Mouse (Mus musculus) spleen, adult 18-20 months (tissue): ENCODE measurements around the gene Spats1.
"Not testable (repeated sequence)": the region's sequence is repeated elsewhere in the genome, so short reads cannot be mapped to it uniquely, and the experiment has no call there.

Source experiments
- DNase-seq, 2 experiments: peaks; one replicate each; pipeline ENCODE4 v3.0.0; 2022; ENCODE audit warnings: mixed read lengths in 2 of 2

Spats1 gene

GRCm38 (mm10) chr17:45433419-45434261, 41.6 kb downstream of the Spats1 start, which contains the start of gene Cdc5l:
Gene Cdc5l (minus strand): TSS chr17:45433737.
- peak; percentile 89 to 93 for DNase-seq

DNA sequence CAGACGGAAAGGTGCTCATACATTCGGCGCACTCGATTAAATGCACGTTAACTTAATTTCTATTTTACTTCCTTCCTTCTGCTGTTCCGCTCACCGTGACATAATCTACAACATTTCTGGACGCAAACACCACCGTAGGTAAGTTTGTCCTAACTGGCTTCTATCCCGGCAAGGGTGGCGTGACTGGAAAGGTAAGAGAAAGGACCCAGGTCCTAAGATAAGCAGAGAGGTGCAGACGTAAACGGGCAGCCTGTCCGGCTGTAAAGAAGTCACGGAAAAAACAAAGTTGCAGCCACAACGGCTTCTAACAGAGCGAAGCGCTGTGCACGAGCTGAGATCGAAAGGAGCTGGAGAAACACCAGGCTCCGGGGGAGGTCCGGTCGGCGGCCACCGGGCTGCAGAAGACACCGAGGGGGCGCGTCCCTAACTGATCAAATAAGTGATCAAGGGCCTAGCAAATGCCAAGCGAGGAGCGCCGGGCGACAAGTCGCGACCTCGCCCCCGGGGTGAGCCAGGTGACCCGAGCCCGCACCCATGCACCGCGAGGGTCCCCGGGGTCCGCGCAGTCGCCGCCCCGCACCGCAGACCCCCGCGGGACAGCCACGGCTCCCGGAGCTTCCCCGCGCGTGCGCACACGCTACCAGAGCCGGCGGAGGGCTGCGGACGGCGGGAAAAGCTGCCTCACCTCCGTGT, 42.4 kb downstream of the Spats1 start:
- no peak for DNase-seq

GRCm38 (mm10) chr17:45432007-45432406, 43.2 kb downstream of the Spats1 start:
- DNase-seq: no peak

- no peak for DNase-seq
Measured at GRCm38 (mm10) chr17:45417387-45417786, 57.8 kb downstream of the Spats1 start.

DNA sequence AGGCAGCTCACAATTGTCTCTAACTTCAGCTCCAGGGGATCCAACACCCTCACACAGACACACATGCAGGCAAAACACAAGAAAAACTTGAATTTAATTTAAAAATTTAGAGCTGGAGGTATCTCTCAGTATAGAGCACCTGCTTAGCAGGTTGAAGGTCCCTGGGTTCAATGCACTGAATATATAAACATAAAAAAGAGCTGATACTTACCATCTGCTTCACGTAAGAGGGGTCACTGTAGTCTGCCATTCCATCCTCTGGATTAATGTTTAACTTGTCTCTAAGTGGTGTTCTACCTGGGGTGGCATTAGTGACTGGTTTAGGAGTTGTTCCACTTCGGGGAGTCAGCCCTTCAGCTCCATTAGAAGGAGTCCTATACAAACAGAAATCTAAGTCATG, 63.6 kb downstream of the Spats1 start:
- DNase-seq: not testable (repeated sequence)

- no peak for DNase-seq
Measured at GRCm38 (mm10) chr17:45408719-45409118, 66.5 kb downstream of the Spats1 start.

GRCm38 (mm10) chr17:45406281-45406680, 68.9 kb downstream of the Spats1 start:
- no peak for DNase-seq

DNA sequence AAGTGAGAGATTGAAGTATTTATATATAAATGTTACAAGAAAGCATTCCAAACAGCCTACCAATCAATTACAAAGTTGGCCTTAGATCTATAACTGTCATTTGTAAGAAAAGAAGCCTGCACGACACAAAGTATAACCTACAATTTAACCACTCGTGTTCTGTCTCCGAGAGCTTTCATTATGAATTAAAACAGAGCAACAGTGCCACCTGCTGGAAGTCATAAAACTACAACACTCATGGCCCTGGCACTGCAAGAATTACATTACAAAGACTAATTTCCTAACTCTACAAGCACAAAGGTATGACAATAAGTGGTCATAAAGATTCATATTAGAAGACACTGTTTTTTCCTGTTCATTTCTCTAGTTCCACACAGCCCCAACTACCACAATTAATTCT, 72.0 kb downstream of the Spats1 start:
- DNase-seq: peak in 1 of 2 experiments; percentile 19

DNA sequence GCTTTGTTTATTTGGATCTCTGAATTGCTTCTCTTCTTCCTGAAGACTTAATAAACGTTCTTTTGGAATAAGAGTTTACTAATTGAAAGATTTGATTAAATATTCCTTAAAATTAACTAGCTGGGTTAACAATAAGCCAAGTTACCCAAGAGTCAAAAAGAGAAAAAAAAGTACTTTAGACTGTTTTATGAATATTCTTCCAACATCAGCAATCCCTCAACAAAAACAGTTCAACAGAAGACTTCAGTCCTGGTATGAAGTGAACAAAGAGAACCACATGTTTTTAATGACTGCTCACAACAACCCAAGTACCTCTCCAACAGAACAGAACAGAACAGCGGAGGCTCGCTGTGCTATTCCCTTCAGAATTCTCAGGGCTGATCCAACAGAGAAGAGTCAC, 72.6 kb downstream of the Spats1 start:
- no peak for DNase-seq

DNA sequence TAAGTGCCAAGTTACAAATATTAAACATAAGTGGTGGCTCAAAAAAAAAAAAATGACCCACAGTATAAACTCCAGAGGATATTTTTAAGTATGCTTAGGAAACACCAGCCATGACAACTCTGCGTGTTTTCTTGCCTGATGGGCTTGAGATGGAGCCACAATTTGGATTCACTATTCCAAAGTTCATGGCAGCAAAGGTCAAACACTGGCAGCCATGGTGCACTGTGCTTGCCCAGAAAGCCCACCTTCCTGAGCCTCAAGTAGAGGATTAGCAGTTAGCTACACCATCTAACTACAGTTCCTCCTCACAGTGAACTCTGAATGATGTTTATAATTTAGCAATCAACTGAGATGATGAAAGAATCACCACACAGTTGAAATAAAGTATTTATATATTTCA, 73.1 kb downstream of the Spats1 start:
- no peak for DNase-seq

DNA sequence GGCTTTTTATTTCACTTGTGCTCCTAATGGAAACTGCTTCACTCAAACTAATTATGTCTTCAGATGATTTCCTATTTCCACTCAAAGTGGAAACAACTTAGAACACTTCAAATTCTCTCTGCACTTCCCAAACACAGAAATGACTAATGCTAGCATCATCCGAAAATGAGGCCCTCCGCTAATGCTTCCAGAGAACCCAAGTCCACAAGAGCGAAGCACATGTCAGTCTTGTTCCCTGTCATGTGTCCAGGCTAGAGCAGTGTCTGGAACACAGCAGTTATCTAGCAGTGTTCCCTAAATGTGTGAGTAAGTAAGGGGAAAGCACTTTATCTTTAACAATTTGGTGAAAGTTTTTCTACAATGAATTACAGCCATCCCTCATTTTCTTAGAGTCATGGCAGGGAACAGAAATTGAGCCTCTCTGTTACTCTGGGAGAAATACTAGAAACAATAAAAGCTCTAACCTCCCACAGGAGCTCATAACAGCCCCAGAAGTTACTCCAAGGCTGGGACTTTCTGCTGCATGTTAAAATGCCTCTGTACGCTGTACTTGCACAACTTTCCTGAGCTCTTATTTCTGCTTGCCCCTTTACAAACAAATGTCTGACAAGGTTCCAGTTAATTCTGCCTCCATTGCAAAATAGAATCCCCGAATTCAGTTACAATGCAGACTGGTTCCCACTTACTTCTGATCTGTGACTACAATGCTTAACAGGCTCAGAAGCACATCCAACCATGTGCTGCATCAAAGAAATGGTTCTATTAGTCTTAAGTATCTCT, 73.9 kb downstream of the Spats1 start:
- DNase-seq: no peak

DNA sequence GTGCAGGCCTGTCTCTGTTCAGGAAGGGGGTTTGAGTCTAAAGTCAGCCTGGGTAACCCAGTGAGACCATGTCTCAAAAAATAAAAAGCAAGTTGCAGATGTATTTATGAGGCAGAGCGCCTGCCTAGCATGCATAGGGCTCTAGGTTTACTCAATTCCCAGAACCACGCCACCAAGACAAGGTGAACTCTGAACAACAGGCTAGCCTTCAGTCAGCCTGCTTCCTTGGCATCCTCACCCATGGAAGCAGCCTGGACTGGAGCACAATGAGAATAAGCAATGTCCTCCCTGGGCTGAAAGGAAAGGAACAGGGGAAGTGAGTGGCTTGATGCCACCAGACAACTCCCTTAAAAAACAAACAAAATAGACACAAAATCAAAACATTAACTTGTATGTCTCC, 77.2 kb downstream of the Spats1 start:
- no peak for DNase-seq

DNA sequence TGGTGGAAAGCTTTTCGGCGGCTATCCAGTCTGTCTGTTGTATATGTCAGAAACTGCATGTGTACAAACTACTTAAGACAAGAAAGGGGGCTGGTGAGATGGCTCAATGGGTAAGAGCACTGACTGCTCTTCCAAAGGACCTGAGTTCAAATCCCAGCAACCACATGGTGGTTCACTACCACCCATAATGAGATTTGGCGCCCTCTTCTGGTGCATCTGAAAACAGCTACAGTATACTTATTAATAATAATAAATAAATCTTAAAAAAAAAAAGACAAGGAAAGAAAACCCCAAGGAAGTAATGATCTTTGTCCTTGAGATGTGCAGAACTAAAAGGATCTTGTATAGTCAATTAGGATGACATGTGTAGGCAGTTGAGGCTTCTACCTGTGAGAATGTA, 77.7 kb downstream of the Spats1 start:
- no peak for DNase-seq

- DNase-seq: no peak
Measured at GRCm38 (mm10) chr17:45394612-45395011, 80.6 kb downstream of the Spats1 start.

- no peak for DNase-seq
Measured at GRCm38 (mm10) chr17:45393765-45394164, 81.5 kb downstream of the Spats1 start.
